Mouse (Mus musculus) right cerebral cortex, postnatal 36 days (tissue): ENCODE data around the gene Speer4e.
"Not testable (repeated sequence)": the region's sequence is repeated elsewhere in the genome, so short reads cannot be mapped to it uniquely, and the experiment has no call there.

Source experiments
- DNase-seq, 2 experiments: peaks; one replicate each; pipeline ENCODE4 v3.0.0; 2022; ENCODE audit warnings: low spot score in 2 of 2, mixed read lengths in 1 of 2

Speer4e gene

GRCm38 (mm10) chr5:14938329-14938728 is at the start of gene Speer4e:
TSS of gene Speer4e (minus strand) at chr5:14938429.
- DNase-seq, result not testable (repeated sequence)

DNA sequence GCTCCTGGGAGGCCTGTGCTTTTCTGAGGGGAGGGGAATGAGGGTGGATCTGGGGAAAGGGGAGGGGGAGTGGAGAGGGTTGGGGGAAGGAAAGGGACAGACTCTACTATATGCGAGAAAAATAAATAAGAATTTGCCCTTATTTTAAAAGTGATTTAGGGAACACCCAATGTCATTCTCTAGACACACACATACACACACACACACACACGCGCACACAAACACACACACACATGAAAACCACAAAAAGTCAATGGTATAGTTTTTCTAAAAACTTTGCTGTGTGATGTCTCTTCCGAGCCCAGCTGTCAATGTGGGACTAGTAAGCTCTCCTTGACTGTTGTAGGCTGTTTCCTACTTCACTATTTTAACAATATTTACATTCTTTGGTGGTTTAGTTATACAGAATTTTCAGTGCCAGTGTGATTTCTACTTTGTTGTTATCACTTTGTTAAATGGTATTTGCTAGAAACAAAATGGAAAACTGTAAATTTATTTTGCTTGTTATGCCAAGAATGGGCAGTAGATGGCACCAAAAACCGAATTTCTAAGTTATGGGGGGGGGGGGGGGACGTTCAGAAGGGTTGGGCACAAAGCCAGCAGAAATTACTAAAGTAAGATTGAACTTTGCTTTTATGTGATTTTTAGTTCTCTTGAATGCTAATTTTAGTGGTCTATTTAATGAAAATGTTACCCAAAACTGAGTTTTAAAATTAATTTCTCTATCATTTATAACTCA is 48.6 kb upstream of the Speer4e start:
- DNase-seq, result not testable (repeated sequence)

- not testable (repeated sequence) for DNase-seq
These were observed 40.6 kb upstream of the Speer4e start, which contains the start of gene Gm10354 for GRCm38 (mm10) chr5:14978835-14979234. TSS of gene Gm10354 (minus strand) at chr5:14978935.

DNA sequence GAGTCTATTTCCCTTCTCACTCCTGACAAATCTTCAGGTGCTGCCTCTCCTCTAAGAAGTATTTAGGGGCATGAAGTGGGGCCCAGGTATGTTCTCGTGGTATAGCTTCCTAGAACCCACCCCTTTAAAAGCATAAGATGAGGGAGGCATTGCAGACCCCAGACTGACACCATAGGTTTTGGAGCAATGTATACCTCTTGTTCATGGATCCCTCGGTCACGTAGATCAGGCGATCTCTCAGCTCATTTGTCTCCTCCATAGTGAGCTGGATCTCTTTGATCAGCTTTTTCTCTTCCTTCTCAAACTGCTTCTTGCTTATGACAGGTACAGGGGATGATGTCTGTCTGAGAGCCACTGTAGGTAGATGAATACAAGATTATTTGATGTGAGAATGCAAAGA is 39.1 kb upstream of the Speer4e start:
- DNase-seq, result not testable (repeated sequence)

GRCm38 (mm10) chr5:14975294-14975693 is 37.1 kb upstream of the Speer4e start:
- not testable (repeated sequence) for DNase-seq

GRCm38 (mm10) chr5:14972841-14973240 is 34.6 kb upstream of the Speer4e start:
- DNase-seq, result not testable (repeated sequence)

DNA sequence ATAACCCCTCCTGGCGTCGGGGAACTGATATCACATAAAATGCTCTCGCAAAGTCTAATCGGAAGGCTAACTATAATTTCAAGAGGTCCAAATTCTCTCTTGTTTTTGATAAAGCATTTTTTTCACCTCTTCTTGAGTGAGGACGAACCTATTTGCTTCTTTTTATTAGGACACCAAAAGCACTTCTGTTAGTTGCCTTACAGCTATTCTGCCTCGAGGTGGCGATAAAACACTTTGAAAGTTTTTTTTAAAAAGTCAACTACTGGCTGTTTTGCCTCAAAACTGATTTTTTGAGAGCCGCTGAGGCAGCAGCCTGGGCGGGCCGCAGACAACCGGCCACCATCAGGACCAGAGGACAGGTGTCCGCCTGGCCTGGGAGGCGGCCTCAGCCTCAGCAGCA is 25.6 kb upstream of the Speer4e start:
- not testable (repeated sequence) for DNase-seq

DNA sequence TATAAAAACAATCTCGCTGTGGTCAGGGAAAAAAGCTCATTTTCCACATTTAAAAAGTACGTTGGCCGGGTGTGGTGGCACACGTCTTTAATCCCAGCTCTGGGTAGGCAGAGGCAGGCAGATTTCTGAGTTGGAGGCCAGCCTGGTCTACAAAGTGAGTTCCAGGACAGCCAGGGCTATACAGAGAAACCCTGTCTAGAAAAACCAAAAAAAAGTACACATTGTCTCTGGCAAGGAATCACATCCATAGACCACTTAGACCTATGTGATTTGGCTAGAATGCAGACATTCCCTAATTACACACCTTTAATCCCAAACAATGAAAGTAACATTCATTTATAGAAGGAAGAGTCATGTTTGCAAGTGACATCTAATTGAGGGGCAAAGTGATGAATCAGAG is 23.3 kb upstream of the Speer4e start:
- DNase-seq, result not testable (repeated sequence)

GRCm38 (mm10) chr5:14955928-14956706 is 17.9 kb upstream of the Speer4e start:
- not testable (repeated sequence) for DNase-seq

DNA sequence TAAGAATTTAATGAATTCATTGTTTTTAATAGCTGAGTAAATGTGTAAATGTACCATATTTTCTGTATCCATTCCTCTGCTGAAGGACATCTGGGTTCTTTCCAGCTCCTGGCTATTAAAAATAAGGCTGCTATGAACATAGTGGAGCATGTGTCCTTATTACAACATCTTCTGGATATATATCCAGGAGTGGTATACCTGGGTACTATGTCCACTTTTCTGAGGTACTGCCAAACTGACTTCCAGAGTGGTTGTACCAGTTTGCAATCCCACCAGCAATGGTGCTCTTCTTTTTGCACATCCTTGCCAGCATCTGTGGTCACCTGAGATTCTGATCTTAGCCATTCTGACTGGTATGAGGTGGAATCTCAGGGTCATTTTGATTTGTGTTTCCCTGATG is 15.4 kb upstream of the Speer4e start:
- DNase-seq, result not testable (repeated sequence)

GRCm38 (mm10) chr5:14952749-14953148 is 14.5 kb upstream of the Speer4e start:
- DNase-seq, result not testable (repeated sequence)

DNA sequence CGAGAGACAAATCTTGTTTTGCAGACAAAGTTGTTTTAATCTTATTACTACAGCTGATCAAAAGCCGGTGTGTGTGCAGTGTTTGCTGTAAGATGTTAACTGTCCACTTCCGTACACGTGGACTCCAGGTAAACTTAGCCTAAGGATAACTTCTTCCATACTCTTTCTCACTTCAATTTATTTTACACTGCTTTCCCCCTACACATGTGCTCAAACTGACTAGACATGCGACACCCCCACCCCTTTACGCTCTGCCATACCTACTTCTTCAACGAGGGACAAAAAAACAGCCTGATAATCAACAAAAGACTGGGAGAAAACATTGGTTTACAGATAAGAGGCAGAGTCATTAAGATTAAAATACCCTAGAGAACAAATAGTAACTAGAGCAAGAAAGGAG is 13.6 kb upstream of the Speer4e start:
- not testable (repeated sequence) for DNase-seq

DNA sequence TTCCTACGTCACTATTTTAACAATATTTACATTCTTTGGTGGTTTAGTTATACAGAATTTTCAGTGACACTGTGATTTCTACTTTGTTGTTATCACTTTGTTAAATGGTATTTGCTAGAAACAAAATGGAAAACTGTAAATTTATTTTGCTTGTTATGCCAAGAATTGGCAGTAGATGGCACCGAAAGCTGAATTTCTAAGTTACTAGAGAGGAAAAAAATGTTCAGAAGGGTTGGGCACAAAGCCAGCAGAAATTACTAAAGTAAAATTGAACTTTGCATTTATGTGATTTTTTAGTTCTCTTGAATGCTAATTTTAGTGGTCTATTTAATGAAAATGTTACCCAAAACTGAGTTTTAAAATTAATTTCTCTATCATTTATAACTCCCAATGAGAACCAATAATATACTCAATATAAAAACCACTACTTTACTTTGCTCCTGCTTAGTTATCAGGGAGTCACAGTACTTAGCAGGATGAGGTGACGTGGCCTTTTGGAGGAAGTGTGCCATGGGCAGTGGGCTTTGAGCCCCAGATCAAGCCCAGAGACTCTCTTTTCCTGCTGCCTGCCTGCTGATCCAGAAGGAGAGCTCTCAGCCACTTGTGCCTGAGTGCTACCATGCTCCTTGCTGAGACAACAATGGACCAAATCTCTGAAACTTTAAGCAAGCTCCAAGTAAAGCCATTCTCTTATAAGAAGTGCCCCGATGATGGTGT is 9.4 kb upstream of the Speer4e start:
- not testable (repeated sequence) for DNase-seq

DNA sequence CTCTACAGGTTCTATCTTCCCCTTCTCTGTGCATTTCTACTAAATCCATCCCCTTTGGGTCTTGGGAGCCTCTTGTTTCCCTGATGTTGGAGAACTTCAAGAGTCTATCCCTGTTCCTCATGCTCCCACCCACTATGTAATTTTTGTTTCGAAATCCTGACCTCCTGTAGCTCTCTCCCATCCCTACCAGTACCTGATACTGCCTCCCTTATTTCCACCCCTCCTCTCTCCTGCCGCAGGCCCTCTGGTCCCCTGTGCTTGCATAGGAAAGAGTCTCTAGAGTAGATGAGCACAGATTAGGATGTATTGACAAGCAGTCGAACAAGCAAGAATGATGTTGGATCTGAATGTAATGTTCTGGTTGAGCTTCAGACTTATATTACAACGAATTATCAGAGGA is 7.3 kb upstream of the Speer4e start:
- not testable (repeated sequence) for DNase-seq

GRCm38 (mm10) chr5:14941043-14941442 is 2.8 kb upstream of the Speer4e start:
- not testable (repeated sequence) for DNase-seq

- DNase-seq, result not testable (repeated sequence)
These were observed 4.5 kb downstream of the Speer4e start for GRCm38 (mm10) chr5:14933721-14934120.

DNA sequence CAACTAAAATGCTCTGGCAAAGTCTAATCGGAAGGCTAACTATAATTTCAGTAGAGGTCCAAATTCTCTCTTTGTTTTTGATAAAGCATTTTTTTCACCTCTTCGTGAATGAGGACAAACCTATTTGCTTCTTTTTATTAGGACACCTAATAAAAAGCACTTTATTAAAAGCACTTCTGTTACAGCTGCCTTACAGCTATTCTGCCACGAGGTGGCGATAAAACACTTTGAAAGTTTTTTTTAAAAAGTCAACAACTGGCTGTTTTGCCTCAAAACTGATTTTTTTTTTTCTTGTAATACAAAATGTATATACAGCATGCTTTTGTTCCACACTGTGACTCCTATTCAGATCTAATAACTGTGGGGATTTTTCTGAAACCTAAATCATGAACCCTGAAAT is 11.2 kb downstream of the Speer4e start:
- not testable (repeated sequence) for DNase-seq

DNA sequence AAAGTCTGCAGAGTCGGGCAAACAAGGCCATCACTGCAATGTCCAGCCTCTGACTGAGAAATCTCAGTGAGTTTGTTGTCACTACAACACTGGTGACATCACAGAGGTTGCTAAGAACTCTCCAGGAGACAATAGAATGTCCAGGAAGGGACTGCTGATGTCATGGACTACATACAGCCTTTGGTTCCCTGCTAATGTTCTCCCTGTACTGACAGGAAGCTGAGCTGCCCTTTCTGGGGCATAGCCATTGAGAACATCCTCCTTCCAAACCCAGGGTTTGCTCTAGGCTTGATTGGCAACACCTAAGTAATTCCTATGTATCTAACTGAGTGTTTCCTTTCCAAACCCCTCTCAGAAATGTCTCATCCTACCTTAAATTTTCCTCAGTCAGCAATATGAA is 23.4 kb downstream of the Speer4e start, which contains the start of gene Gm9758:
Gm9758 (minus strand) TSS at position 101 of the 400 bp plus-strand sequence.
- DNase-seq, result not testable (repeated sequence)

GRCm38 (mm10) chr5:14914361-14914760 is 23.9 kb downstream of the Speer4e start:
- DNase-seq, result not testable (repeated sequence)

DNA sequence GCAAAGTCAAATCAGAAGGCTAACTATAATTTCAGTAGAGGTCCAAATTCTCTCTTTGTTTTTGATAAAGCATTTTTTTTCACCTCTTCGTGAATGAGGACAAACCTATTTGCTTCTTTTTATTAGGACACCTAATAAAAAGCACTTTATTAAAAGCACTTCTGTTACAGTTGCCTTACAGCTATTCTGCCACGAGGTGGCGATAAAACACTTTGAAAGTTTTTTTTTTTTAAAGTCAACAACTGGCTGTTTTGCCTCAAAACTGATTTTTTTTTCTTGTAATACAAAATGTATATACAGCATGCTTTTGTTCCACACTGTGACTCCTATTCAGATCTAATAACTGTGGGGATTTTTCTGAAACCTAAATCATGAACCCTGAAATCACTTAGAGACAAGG is 34.7 kb downstream of the Speer4e start:
- not testable (repeated sequence) for DNase-seq

GRCm38 (mm10) chr5:14892242-14892641 is 46.0 kb downstream of the Speer4e start:
- no peak for DNase-seq

DNA sequence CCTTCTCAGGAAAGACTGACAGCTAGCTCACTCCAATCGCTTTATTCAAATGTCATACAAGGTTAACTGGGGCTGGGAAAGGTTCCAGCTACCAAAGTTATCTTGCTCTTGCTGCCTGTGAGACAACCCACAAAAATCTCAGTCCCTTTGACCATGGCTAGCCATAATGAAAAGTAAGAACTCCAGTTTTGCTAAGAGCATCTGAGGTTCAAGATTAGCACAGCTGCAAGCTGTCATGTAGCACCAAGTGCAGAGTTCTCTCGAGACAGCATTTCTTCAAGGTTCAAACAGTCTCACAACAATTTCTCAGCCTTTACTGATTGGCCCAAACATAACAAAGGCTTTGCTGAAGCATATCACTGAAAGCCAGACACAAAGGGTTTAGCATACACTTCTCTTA is 52.9 kb downstream of the Speer4e start:
- not testable (repeated sequence) for DNase-seq
